Mouse (Mus musculus): ENCODE measurements around the gene 9330159F19Rik.

DNA sequence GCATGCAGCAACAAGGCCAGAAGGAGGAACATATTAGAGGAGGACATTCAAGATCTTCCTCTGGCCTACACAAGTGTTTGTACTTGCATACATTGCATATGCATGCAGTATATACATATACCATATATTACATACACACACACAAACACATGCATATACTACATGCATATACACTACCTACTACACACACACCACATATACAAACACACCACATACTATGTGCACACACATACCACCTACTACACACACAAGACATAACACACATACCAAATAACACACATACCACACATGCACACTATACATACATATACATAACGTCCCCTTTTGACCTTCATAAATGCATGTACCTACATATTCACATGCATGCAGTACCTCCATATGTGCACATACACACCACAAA, 10.8 kb upstream of the 9330159F19Rik start:
- TF ChIP-seq CTCF (IDR thresholded peaks at IDR 0.05; ENCODE audit: extremely low read depth, insufficient read depth, insufficient read length, insufficient replicate concordance) = no peak
- no peak for TF ChIP-seq POLR2A (IDR thresholded peaks at IDR 0.05; ENCODE audit: low read depth, low read length)

All from spleen, adult 2 months (tissue).